9 mouse cellular contexts compared by ENCODE assay signal in genomic region chr14:77926718-77927117, GRCm38 (mm10). TPM values are rescaled to one million over a fixed set of nuclear protein-coding genes. Genes with fewer than 3 reads are reported as not detected.
A peak's percentile ranks its signal among the peaks of the same experiment; 100 is the strongest.
DNase-seq lines count a peak whose midpoint lies in the region; ATAC-seq lines count a peak whose summit lies in the region.
"Had no signal": no experiment of that assay in that cellular context is flagged by ENCODE, and none has a peak within 500 bp of the region (broad histone marks: within the 10 kb centered on the region; RNA-seq: fewer than 3 reads in every experiment).

No protein-coding gene starts in this region.

- no peak overlapping the region for H3K4me2 ChIP-seq in liver, embryonic 11.5 days
- H3K4me2 ChIP-seq: midbrain, embryonic 12.5 days had no signal

- 54% methylated on average over 3 of the region's 3 CpGs for WGBS in liver, embryonic 11.5 days
- WGBS in embryonic facial prominence, embryonic 10.5 days, result 45% methylated on average over 3 of the region's 3 CpGs

- H3K27ac ChIP-seq in liver, embryonic 11.5 days (ENCODE audit: low read depth, low read length), result no peak overlapping the region
- no peak overlapping the region for H3K27ac ChIP-seq in embryonic facial prominence, embryonic 10.5 days (replicated peaks)
- H3K27ac ChIP-seq: midbrain, embryonic 12.5 days had no signal

- H3K36me3 ChIP-seq in liver, embryonic 11.5 days (ENCODE audit: control insufficient read depth, insufficient read depth, low read length), result no peaks in the 10 kb centered on the region
- no peaks in the 10 kb centered on the region for H3K36me3 ChIP-seq in embryonic facial prominence, embryonic 10.5 days (replicated peaks)
- H3K36me3 ChIP-seq: midbrain, embryonic 12.5 days had no signal

- H3K4me1 ChIP-seq in liver, embryonic 11.5 days (replicated peaks; ENCODE audit: control insufficient read depth, insufficient read depth, low read length), result no peaks in the 10 kb centered on the region
- H3K4me1 ChIP-seq in embryonic facial prominence, embryonic 10.5 days, result 0 out of 2 replicates have a peak, but pooled peaks cover 2% of the 10 kb centered on the region

- no peak for ATAC-seq in liver, embryonic 11.5 days (replicated peaks; ENCODE audit: low FRiP score)
- peak; percentile 66 for ATAC-seq in megakaryocyte progenitor cell, adult 5-6 weeks (replicated peaks; ENCODE audit: poor library complexity)

- no peaks in the 10 kb centered on the region for H3K27me3 ChIP-seq in liver, embryonic 11.5 days (replicated peaks; ENCODE audit: control insufficient read depth, insufficient read depth, low read length)
- no peaks in the 10 kb centered on the region for H3K27me3 ChIP-seq in embryonic facial prominence, embryonic 10.5 days (replicated peaks; ENCODE audit: low read depth, poor library complexity, severe bottlenecking)

- DNase-seq in frontal cortex, postnatal 36 days (ENCODE audit: low spot score in 2 of 2), result peak; percentile 26 to 37
- no peak for DNase-seq in frontal cortex, postnatal 10 days (ENCODE audit: low spot score in 2 of 2)
- peak; percentile 6 for DNase-seq in liver
- no peak for DNase-seq in liver, embryonic 11.5 days (ENCODE audit: low spot score)
- peak; percentile 50 for DNase-seq in R1 (ENCODE audit: low read depth, low spot score)
- peak; percentile 38 for DNase-seq in embryonic facial prominence, embryonic 10.5 days (ENCODE audit: low spot score)
- DNase-seq in gastrocnemius, adult 8-10 months (ENCODE audit: low spot score in 2 of 2), result no peak

- H3K9ac ChIP-seq in liver, embryonic 11.5 days (ENCODE audit: low read depth, low read length), result no peak overlapping the region
- H3K9ac ChIP-seq: midbrain, embryonic 12.5 days had no signal

- H3K4me3 ChIP-seq in liver, embryonic 11.5 days (ENCODE audit: low read depth, low read length), result no peak overlapping the region
- H3K4me3 ChIP-seq in embryonic facial prominence, embryonic 10.5 days, result no peak overlapping the region
- H3K4me3 ChIP-seq: midbrain, embryonic 12.5 days had no signal

- H3K9me3 ChIP-seq in liver, embryonic 11.5 days (ENCODE audit: control insufficient read depth, low read length), result no peaks in the 10 kb centered on the region
- no peaks in the 10 kb centered on the region for H3K9me3 ChIP-seq in embryonic facial prominence, embryonic 10.5 days
- H3K9me3 ChIP-seq: midbrain, embryonic 12.5 days had no signal

RNA-seq across cellular contexts. Expression of gene Epsti1, which starts 22.7 kb away (rescaled TPM):
- 0.91 and 0.97 TPM in 2 replicates for polyA plus RNA-seq in liver, embryonic 11.5 days (2014; fragmentation: Nextera tagmentation; extraction: Ambion mirVana)
- 0.30 TPM in 1 of 2 replicates, not detected in the other for polyA plus RNA-seq in embryonic facial prominence, embryonic 10.5 days (2016; fragmentation: Nextera tagmentation; extraction: Ambion mirVana)
- total RNA-seq in megakaryocyte progenitor cell, adult 5-6 weeks (2015), result 11.1 and 13.2 TPM in 2 replicates
- total RNA-seq in megakaryocyte progenitor cell, adult 5-6 weeks (2017), result 29.6 and 36.9 TPM in 2 replicates
- total RNA-seq in gastrocnemius, adult 8-10 months (2022), result under 1 TPM in 2 of 4 experiments, not detected in 2; 0.17 to 0.24 TPM

RNA-seq across cellular contexts. Expression of gene Dnajc15, which starts 51.8 kb away (rescaled TPM):
- polyA plus RNA-seq in liver, embryonic 11.5 days (2014; fragmentation: Nextera tagmentation; extraction: Ambion mirVana), result 98.1 and 100 TPM in 2 replicates
- 110 and 114 TPM in 2 replicates for polyA plus RNA-seq in embryonic facial prominence, embryonic 10.5 days (2016; fragmentation: Nextera tagmentation; extraction: Ambion mirVana)
- 77.4 and 101 TPM in 2 replicates for total RNA-seq in megakaryocyte progenitor cell, adult 5-6 weeks (2015)
- 66.5 and 77.4 TPM in 2 replicates for total RNA-seq in megakaryocyte progenitor cell, adult 5-6 weeks (2017)
- total RNA-seq in gastrocnemius, adult 8-10 months (2022), result 100 to 1,000 TPM; 118 to 168 (median 150) TPM

Comparison
In these comparisons a context has a peak if more than half of its experiments do, and no peak if none do; other contexts are left out.
1. DNase-seq: peak in frontal cortex, postnatal 36 days (2 of 2), liver (single experiment), R1 (single experiment) and embryonic facial prominence, embryonic 10.5 days (single experiment); none in frontal cortex, postnatal 10 days (0 of 2), liver, embryonic 11.5 days (single experiment) and gastrocnemius, adult 8-10 months (0 of 2).
2. RNA of gene Epsti1, which starts 22.7 kb away (total RNA-seq): 11.1 to 36.9 TPM in megakaryocyte progenitor cell, adult 5-6 weeks; 0.17 to 0.24 TPM in gastrocnemius, adult 8-10 months; every median in the first group is over 4 times any median in the second.